ENCODE assay signal across 20 mouse cellular contexts in genomic region chr9:115367808-115368207, GRCm38 (mm10).
"Had no signal": no experiment of that assay in that cellular context is flagged by ENCODE, and none has a peak within 500 bp of the region (broad histone marks: within the 10 kb centered on the region; RNA-seq: fewer than 3 reads in every experiment).

No protein-coding gene starts in this region.

- H3K36me3 ChIP-seq: limb, embryonic 12.5 days; limb, embryonic 15.5 days; midbrain, embryonic 12.5 days; midbrain, embryonic 15.5 days; neural tube, embryonic 13.5 days had no signal

- H3K9me3 ChIP-seq: limb, embryonic 15.5 days; midbrain, embryonic 15.5 days had no signal

- H3K4me1 ChIP-seq: limb, embryonic 12.5 days; limb, embryonic 15.5 days; midbrain, embryonic 12.5 days; midbrain, embryonic 15.5 days; neural tube, embryonic 13.5 days had no signal

- H3K4me3 ChIP-seq: layer of hippocampus, adult 2 months; left cerebral cortex, adult 2 months; limb, embryonic 12.5 days; limb, embryonic 15.5 days; midbrain, embryonic 12.5 days; midbrain, embryonic 15.5 days; myocyte; neural tube, embryonic 13.5 days had no signal

- H3K4me2 ChIP-seq: limb, embryonic 12.5 days; limb, embryonic 15.5 days; lung, embryonic 14.5 days; midbrain, embryonic 12.5 days; midbrain, embryonic 15.5 days; neural tube, embryonic 13.5 days had no signal

- DNase-seq: kidney, adult 2 months; kidney, postnatal 25 days; layer of hippocampus, adult 9-11 months; layer of hippocampus, postnatal 36 days; left cerebral cortex, postnatal 4 days; lung, embryonic 14.5 days; lung, postnatal 10 days; lung, postnatal 36 days; thymus, adult 18-20 months; thymus, postnatal 36 days had no signal

- ATAC-seq: intestine, postnatal 0 days; midbrain, embryonic 15.5 days had no signal

- H3K27ac ChIP-seq: kidney, postnatal 0 days; layer of hippocampus, adult 2 months; left cerebral cortex, adult 2 months; limb, embryonic 12.5 days; limb, embryonic 15.5 days; midbrain, embryonic 12.5 days; midbrain, embryonic 15.5 days; neural tube, embryonic 13.5 days had no signal

- H3K9ac ChIP-seq: limb, embryonic 12.5 days; limb, embryonic 15.5 days; lung, embryonic 14.5 days; midbrain, embryonic 12.5 days; midbrain, embryonic 15.5 days; neural tube, embryonic 13.5 days had no signal

- H3K27me3 ChIP-seq: limb, embryonic 12.5 days; limb, embryonic 15.5 days; midbrain, embryonic 12.5 days; midbrain, embryonic 15.5 days; neural tube, embryonic 13.5 days had no signal
